Mouse (Mus musculus) heart, adult 10 weeks (tissue): ENCODE data around the gene Cntn4. TPM values are rescaled to one million over a fixed set of nuclear protein-coding genes. Genes with fewer than 3 reads are reported as not detected.

ENCODE experiments used
- polyA plus RNA-seq: library from polyadenylated mRNA; stranded (reverse); fragments of 350-450 nt; fragmentation: Illumina TruSeq; extraction: RNeasy Lipid Tissue Mini Kit (QIAGEN cat#74804); gene quantifications from one replicate; pipeline ENCODE4 v1.2.3, GENCODE M21; 2014; ENCODE audit warnings: low read depth, low replicate concordance

Gene Cntn4
- not detected for polyA plus RNA-seq

DNA sequence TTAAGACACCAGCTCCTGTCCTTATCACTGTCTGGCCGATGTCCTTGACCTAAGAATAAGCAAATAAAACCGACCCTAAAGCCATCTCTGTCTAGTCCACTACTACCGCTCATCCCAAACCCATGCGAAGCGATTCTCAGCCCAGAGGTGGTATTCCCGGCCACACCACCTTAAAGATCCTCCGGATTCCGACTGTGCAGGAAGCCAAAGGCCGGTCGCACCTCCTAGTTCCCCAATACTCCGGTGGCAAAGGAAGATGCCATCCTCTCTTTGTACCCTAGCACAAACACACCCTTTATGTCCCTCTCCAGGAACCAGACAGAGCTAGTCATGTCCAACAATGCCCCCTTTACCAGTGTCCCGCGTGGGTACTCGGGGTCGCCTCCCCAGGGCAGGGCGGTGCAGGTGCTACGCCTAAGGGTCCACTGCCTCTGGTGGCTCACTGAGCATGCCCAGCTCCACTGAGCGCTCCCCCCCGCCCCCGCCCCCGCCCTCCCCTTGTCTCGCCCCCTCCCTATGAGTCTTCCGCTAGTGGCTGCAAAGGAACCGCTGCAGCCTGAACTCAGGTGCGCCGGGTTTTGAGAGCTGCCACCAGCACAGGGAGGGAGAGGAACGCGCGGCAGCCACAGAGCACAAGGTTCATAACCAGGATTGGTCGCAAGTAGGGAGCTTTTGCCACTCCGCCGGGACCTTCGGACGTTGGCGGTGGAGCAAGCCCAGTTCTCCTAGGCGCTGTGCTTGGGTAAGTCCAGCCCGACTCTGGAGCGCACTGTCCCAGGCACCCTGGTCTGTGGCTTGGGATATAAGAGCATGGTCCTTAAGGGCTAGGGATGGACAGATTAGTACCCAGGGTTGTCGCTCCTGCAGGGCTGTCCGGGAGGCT, at the start of gene Cntn4:
Gene Cntn4 (plus strand): TSS at position 512 of the 883 bp plus-strand sequence.

